Mouse (Mus musculus): Measurements from ENCODE around the gene Samt3. TPM values are rescaled to one million over a fixed set of nuclear protein-coding genes. Genes with fewer than 3 reads are reported as not detected.

The Samt3 gene
- not detected for total RNA-seq (2021)
- long read RNA-seq, experiment 1 = 0 reads
- long read RNA-seq, experiment 2 = 0 reads

DNA sequence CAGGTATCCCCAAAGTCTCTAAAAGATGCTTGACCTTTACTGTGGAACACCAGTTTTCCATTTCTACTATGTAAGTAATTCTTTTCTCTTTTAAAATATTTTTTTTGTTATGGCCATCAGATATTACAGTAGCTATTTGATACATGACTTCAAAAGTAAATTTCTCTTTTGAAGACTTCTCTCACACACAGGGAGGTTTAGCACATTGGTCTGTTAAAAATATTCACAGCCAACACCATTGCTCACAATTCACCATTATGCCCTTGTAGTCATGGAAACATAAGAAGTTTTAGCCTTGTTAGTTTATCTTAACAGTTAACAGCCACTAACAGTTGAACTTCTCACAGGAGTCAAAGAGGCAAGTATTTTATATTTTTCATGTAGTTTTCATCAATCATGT is at the start of gene Samt3:
Samt3 (plus strand) TSS at position 301 of the 400 bp plus-strand sequence.
- no peak for DNase-seq

DNA sequence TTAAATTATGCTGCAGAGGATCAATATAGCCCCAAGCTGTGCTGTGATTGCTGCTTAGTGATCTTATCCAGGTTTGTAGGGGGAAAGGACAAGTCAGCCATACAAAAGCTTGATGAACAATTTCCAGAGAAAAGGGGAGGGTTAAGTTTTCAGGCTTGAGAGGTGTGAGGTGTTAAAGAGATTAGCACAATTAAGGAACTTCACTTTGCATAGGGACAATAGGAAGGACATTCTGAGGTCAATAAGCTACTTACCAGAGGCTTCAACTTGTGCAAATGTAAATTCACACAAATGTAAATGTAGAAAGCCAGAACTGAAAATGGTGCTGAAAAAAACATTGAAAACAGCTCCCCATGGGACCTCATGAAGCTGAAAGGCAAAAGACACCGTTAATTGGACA is 27.4 kb upstream of the Samt3 start:
- intact Hi-C loops (cut with DNase I; ENCODE audit: low total_unique reads) = no loop called here
- DNase-seq = no peak

More for the DNA sequence above, at the start of gene Samt3:
- intact Hi-C loops (cut with DNase I; ENCODE audit: low total_unique reads) = no loop called here

DNA sequence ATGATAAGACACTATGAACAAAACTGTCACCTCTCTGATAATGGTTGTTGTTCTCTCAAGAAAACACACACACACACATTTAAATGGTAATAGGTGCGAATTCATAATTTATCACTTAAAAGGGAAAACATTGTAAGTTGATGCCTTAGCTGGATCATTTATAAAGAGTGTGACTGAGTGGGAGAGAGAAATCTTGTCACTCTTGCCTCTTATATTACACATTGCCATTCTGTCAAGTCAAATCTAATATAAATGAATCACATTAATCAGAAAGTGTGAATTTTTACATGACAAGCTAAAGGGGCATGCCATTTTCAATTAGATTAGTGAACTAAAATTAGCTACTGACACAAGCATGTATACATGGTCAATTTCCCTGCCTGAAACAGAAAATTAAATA is 44.7 kb downstream of the Samt3 start:
- intact Hi-C loops (cut with DNase I; ENCODE audit: low total_unique reads) = no loop called here
- no peak for DNase-seq

Other genes starting within 250 kb of the Samt3 start
- gene 5430427O19Rik, start 173.8 kb upstream of the Samt3 start, total RNA-seq (2021) = under 1 TPM in 1 of 2 experiments, not detected in 1; 0.06 TPM
- not detected for gene Nr0b1, start 147.6 kb downstream of the Samt3 start, total RNA-seq (2021)